8 mouse cellular contexts compared by ENCODE assay signal in the genomic region with DNA sequence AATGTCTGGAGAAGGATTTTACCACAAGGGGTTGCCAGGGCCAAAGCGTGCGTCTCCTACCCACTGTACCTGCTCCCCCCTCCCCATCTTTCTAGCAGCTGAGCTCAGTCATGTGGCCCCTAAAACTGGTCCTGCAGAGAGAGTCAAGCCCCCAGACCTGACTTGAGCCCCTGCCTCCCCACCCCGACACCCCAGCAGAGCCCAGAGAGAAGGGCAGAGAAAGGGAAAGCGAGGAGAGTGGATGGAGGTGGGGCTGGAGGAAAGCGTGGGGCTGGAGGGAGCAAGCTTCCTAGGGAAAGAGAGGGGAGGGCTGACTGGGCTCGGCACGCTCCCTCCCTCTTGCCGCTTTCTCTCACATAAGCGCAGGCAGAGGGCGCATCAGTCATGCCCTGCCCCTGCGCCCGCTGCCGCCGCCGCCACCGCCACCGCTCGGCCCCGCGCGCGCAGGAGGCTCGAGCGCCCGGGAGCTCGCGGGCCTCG. TPM values are rescaled to one million over a fixed set of nuclear protein-coding genes. Genes with fewer than 3 reads are reported as not detected.
DNase-seq lines count a peak whose midpoint lies in the region; ATAC-seq and TF ChIP-seq lines count a peak whose summit lies in the region.

No protein-coding gene starts in this region.

- no peak for TF ChIP-seq POLR2A in testis, adult 2 months (IDR thresholded peaks at IDR 0.05; ENCODE audit: control insufficient read depth, low read depth, low read length)

- peak overlapping the region; percentile 79 for H3K4me2 ChIP-seq in heart, embryonic 11.5 days
- H3K4me2 ChIP-seq in kidney, embryonic 14.5 days (replicated peaks; ENCODE audit: low read depth, low read length), result peak overlapping the region; percentile 82
- H3K4me2 ChIP-seq in liver, embryonic 12.5 days, result peak overlapping the region; percentile 72

- peak; percentile 86 for ATAC-seq in heart, embryonic 11.5 days (replicated peaks; ENCODE audit: insufficient number of reproducible peaks, low FRiP score, low TSS enrichment)
- ATAC-seq in kidney, embryonic 14.5 days (ENCODE audit: low FRiP score, low TSS enrichment), result peak; percentile 93
- ATAC-seq in liver, embryonic 12.5 days, result peak; percentile 72
- peak; percentile 77 for ATAC-seq in monocyte, adult 5-6 weeks (replicated peaks; ENCODE audit: insufficient number of reproducible peaks, low FRiP score, low TSS enrichment, poor library complexity, severe bottlenecking)

- H3K27ac ChIP-seq in heart, embryonic 11.5 days (ENCODE audit: low read depth, low read length), result peak overlapping the region; percentile 90
- 0 out of 2 replicates have a peak overlapping the region, but pooled peaks have one; percentile 48 for H3K27ac ChIP-seq in kidney, embryonic 14.5 days (ENCODE audit: low read depth, low read length)
- peak overlapping the region; percentile 76 for H3K27ac ChIP-seq in liver, embryonic 12.5 days
- no peak overlapping the region for H3K27ac ChIP-seq in testis, adult 2 months (ENCODE audit: control insufficient read depth, insufficient read depth, low read depth, low read length)

- H3K36me3 ChIP-seq in heart, embryonic 11.5 days (ENCODE audit: control insufficient read depth, insufficient read depth, low read length), result no peaks in the 10 kb centered on the region
- H3K36me3 ChIP-seq in kidney, embryonic 14.5 days (ENCODE audit: control insufficient read depth, insufficient read depth, low read length), result no peaks in the 10 kb centered on the region
- no peaks in the 10 kb centered on the region for H3K36me3 ChIP-seq in liver, embryonic 12.5 days
- no peaks in the 10 kb centered on the region for H3K36me3 ChIP-seq in testis, adult 2 months (ENCODE audit: control insufficient read depth, insufficient read depth, low read length)

- no peak for TF ChIP-seq CTCF in testis, adult 2 months (IDR thresholded peaks at IDR 0.05; ENCODE audit: control insufficient read depth, insufficient read depth, insufficient replicate concordance, low read depth, low read length)

- H3K4me1 ChIP-seq in heart, embryonic 11.5 days (ENCODE audit: control insufficient read depth, insufficient read depth, low read length), result no peaks in the 10 kb centered on the region
- 0 out of 2 replicates have a peak, but pooled peaks cover 6% of the 10 kb centered on the region for H3K4me1 ChIP-seq in kidney, embryonic 14.5 days (ENCODE audit: control insufficient read depth, insufficient read depth, low read length)
- no peaks in the 10 kb centered on the region for H3K4me1 ChIP-seq in liver, embryonic 12.5 days
- H3K4me1 ChIP-seq in testis, adult 2 months (ENCODE audit: control insufficient read depth, insufficient read depth, low read length), result peaks cover 6% of the 10 kb centered on the region

- H3K9me3 ChIP-seq in heart, embryonic 11.5 days (replicated peaks; ENCODE audit: control insufficient read depth, low read length), result no peaks in the 10 kb centered on the region
- no peaks in the 10 kb centered on the region for H3K9me3 ChIP-seq in kidney, embryonic 14.5 days (ENCODE audit: control insufficient read depth, low read length)
- no peaks in the 10 kb centered on the region for H3K9me3 ChIP-seq in liver, embryonic 12.5 days (replicated peaks)

- peak overlapping the region; percentile 87 for H3K9ac ChIP-seq in heart, embryonic 11.5 days (ENCODE audit: low read depth, low read length)
- H3K9ac ChIP-seq in kidney, embryonic 14.5 days (ENCODE audit: low read depth, low read length), result peak overlapping the region; percentile 81
- H3K9ac ChIP-seq in liver, embryonic 12.5 days, result peak overlapping the region; percentile 63

- DNase-seq in 416B (ENCODE audit: low read depth), result peak; percentile 71
- peak; percentile 57 for DNase-seq in adipocyte (ENCODE audit: low spot score)
- peak; percentile 85 for DNase-seq in embryo, embryonic 10.5 days (ENCODE audit: low spot score)

- H3K4me3 ChIP-seq in heart, embryonic 11.5 days (ENCODE audit: low read depth, low read length), result peak overlapping the region; percentile 82
- H3K4me3 ChIP-seq in kidney, embryonic 14.5 days (ENCODE audit: low read length), result peak overlapping the region; percentile 81
- peak overlapping the region; percentile 62 for H3K4me3 ChIP-seq in liver, embryonic 12.5 days
- H3K4me3 ChIP-seq in testis, adult 2 months (ENCODE audit: control insufficient read depth, low read depth, low read length), result peak overlapping the region; percentile 64

- no peaks in the 10 kb centered on the region for H3K27me3 ChIP-seq in heart, embryonic 11.5 days (ENCODE audit: control insufficient read depth, insufficient read depth, low read length)
- H3K27me3 ChIP-seq in kidney, embryonic 14.5 days (ENCODE audit: control insufficient read depth, insufficient read depth, low read length), result no peaks in the 10 kb centered on the region
- H3K27me3 ChIP-seq in liver, embryonic 12.5 days (replicated peaks), result peaks cover 33% of the 10 kb centered on the region
- no peaks in the 10 kb centered on the region for H3K27me3 ChIP-seq in testis, adult 2 months (ENCODE audit: control insufficient read depth, insufficient read depth, low read length)

- WGBS in heart, embryonic 11.5 days (ENCODE audit: insufficient replicate concordance), result 6% methylated on average over 5 of the region's 28 CpGs
- under 1% methylated on average over 22 of the region's 28 CpGs for WGBS in kidney, embryonic 14.5 days
- WGBS in liver, embryonic 12.5 days (ENCODE audit: insufficient replicate concordance), result 1% methylated on average over 16 of the region's 28 CpGs

RNA-seq across cellular contexts. Expression of a gene that starts 0.6 kb away (rescaled TPM):
- 13.7 and 14.9 TPM in 2 replicates for polyA plus RNA-seq in heart, embryonic 11.5 days (2014; fragmentation: Nextera tagmentation; extraction: Ambion mirVana)
- 8.2 and 9.0 TPM in 2 replicates for polyA plus RNA-seq in kidney, embryonic 14.5 days (2014; fragmentation: Nextera tagmentation; extraction: Ambion mirVana)
- polyA plus RNA-seq in liver, embryonic 12.5 days (2016; fragmentation: Nextera tagmentation; extraction: Ambion mirVana), result 5.3 and 5.4 TPM in 2 replicates
- 7.4 to 14.4 TPM (median 12.0 TPM) in 3 replicates for total RNA-seq in monocyte, adult 5-6 weeks (2017)
- polyA plus RNA-seq in testis, adult 2 months (2012; rRNA removed), result 0.31 and 0.48 TPM in 2 replicates
